Mouse (Mus musculus) thymus, postnatal 0 days (tissue): ENCODE measurements around the gene Ghr. TPM values are rescaled to one million over a fixed set of nuclear protein-coding genes. Genes with fewer than 3 reads are reported as not detected.

Experiments used
- DNase-seq: peaks from one replicate; pipeline ENCODE4 v3.0.0-alpha.2; 2015; ENCODE audit warnings: low spot score
- polyA plus RNA-seq: library from polyadenylated mRNA; unstranded; fragments of >200 nt; fragmentation: Nextera tagmentation; extraction: Ambion mirVana; gene quantifications from 2 replicates; pipeline ENCODE4 v1.2.1, GENCODE M21; 2015

Ghr gene
- polyA plus RNA-seq, 1 experiment from 2014 or later, result 5.4 TPM

GRCm38 (mm10) chr15:3449564-3449963 lies 133.7 kb downstream of the Ghr start:
- DNase-seq, result no peak

DNA sequence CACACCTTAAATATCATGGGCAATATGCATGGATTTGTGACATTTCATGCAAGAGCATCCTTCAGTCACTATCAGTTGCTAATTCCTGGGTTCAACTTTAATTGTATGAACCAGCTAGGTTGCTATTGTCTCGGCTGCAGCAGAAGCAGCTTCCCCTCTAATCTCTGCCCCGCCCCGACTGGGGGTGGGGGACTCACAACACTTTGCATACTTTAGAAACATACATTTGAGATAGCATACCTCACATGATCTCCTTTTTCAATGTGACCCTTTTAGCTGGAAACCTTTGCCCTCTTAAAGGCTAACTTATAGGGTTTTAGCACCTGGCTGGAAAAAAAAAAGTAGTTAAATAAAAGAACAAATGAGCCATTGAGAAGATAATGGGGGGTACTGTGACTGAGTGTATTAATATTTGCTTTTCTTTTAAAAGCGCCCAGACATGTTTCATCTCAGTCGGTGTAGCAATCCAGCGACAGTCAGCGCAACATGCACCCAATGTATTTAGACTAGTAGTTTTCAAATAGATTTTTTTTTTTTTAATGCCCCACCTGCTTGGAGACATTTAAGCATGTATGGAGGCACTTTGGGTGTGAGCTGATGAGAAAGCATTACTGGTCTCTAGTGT lies 137.9 kb downstream of the Ghr start:
- DNase-seq, result no peak

DNA sequence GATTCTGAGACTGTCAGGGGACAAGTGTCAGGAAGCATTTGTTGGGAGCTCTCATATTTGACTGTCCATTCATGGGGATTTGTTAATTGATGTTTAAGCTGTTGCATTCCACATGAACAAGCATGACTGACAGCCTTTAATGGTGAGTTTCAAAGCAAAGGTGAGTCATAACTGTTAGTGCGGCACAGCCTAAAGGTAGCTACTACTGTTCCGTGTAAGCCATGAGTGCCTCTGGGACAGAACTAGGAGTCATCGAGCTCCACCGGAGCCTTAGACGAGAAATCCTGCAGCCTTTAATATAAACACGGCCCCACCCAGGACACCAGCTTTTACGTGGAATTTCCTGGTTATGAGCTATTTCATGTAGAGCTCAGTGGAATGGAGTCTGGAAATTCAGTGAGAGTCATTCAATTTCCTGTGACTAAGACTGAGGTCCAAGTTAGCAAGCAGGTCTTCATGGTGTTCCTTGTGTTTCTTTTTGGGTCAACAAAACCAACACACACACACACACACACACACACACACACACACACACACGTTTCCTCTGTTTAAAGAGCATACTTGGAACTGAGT lies 138.8 kb downstream of the Ghr start:
- DNase-seq, result no peak

- peak; percentile 33 for DNase-seq
These were observed 141.6 kb downstream of the Ghr start for GRCm38 (mm10) chr15:3441506-3442286.

DNA sequence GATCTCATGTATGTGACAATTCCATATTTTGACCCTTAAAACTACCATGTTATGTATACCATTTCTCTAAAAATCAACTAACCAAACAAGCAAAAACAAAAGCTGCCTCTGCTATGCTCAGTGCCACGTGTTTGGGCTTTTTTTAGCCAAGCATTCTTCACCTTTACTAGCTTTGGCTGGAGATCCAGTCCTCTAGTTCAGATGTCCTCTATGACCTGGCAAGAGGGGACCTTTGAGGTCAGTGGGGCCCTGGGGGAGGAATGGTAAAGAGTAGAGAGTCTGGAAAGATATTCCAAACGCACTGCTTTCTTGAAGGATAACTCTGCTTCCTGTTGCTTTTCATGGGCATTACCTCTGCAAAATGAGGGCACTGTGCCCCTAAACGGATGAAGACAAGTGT lies 145.9 kb downstream of the Ghr start:
- DNase-seq, result no peak

DNA sequence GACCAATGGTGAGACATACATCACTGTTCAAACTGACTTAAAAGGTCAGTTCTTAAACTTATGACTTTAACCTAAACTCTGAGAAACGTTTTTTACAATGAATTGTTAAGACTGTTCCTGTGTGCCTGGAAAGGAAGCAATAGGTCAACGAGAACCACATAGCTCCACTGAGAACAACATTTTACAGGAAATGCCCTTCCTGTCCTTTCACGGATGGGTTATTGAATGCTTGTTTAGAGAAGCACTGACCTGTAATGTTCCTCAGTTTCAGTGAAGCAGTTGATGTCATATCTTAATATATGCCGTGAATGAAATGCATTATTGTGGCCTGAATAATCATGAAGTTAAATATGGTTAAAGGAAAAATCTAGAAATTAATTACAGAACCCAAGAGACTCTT lies 147.7 kb downstream of the Ghr start:
- DNase-seq, result no peak

DNA sequence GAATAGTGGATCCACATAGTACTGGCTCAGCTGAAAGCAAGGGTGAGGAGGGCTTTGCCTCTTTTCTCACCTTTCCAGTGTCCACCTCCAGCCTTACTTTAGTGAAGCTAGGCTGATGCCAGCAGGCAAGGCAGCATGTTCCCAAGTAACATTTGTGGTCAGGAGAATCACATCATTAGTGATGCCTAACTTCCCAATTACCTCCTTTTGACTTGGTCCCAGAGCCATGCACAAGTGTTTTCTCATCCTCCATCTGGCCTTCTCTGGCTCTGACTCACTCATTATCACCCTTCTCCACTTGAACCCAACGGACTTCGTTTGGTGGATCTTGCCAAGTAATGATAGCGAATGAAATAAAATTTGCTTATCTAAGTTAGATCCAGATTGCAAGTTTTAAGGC lies 148.8 kb downstream of the Ghr start:
- no peak for DNase-seq

GRCm38 (mm10) chr15:3433281-3433680 lies 150.0 kb downstream of the Ghr start:
- no peak for DNase-seq

- DNase-seq, result no peak
These were observed 150.5 kb downstream of the Ghr start for GRCm38 (mm10) chr15:3432823-3433222.

DNA sequence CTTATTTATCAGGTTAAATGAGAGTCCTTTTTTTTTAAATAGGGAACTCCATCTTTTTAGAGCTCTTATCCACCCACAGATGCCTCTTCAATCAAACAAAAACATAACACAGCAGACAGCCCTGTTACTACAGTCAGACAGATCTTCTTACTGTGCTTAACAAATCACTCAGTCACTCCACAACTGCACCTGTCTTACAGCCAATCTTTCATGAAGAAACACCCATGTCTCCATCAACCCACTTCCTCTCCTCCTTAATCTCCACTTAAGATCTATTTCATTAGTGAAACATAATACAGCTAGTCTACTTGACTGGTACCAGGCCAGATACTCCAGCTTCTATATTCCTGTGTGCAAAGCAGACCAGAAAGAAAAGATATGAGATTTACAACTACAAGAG lies 153.9 kb downstream of the Ghr start:
- no peak for DNase-seq

DNA sequence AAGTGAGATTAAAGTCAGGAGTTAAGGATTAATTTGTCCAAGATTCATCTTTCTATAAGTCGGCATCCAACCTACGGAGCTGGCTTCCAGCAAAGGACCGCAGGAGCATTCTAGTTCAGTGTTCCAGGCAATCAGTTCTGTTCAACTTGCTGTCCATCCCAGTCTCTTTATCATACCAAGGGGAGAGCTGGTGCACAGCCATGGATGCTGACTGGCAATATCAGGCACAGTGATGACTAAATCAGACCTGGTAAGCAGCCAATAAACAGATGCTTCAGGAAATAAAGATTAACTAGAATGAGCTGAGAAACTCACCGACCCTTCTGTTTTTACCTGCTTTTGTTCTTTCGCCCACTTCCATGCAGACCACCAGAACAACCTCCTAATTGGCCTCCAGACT lies 154.3 kb downstream of the Ghr start:
- DNase-seq, result no peak

- DNase-seq, result no peak
These were observed 156.9 kb downstream of the Ghr start for GRCm38 (mm10) chr15:3426401-3426800.

- no peak for DNase-seq
These were observed 160.1 kb downstream of the Ghr start for GRCm38 (mm10) chr15:3423177-3423576.

DNA sequence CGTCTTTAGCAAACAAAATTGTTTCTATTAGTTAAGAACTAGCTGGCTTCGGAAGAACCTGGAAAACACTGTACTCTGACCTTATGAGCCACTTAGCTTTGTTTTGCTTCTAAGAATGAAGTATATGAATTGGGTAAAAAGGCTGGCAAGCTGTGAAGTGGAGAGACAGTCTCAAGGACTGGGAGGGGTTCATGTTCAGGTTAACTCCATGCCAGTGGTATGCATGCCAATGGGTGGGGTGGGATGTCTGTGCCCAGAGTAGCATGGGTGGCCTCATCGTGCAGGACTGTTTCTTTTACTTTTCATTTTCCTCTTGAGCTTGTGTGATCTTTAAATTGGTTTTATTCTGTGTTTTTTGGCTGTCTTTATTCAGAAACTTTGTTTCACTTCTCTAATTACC lies 165.6 kb downstream of the Ghr start:
- no peak for DNase-seq

DNA sequence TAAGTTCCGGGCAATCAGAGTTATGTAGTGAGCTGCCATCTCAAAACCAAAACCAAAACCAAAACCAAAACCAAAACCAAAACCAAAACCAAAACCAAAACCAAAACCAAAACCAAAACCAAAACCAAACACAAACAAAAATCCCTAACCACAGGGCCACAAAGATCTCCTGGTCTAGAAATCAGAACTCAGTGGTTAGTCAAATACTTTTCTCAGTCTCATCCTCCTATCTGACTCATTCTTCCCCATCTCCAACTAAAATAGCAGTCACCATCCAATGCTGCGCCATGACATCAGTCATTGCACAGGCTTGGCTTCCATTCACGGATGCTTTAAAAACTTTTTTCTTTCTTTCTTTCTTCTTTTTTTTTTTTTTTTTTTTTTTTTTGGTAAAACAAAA lies 170.2 kb downstream of the Ghr start:
- DNase-seq, result no peak

- no peak for DNase-seq
These were observed 174.8 kb downstream of the Ghr start for GRCm38 (mm10) chr15:3408478-3408877.

- no peak for DNase-seq
These were observed 184.1 kb downstream of the Ghr start for GRCm38 (mm10) chr15:3399196-3399595.

DNA sequence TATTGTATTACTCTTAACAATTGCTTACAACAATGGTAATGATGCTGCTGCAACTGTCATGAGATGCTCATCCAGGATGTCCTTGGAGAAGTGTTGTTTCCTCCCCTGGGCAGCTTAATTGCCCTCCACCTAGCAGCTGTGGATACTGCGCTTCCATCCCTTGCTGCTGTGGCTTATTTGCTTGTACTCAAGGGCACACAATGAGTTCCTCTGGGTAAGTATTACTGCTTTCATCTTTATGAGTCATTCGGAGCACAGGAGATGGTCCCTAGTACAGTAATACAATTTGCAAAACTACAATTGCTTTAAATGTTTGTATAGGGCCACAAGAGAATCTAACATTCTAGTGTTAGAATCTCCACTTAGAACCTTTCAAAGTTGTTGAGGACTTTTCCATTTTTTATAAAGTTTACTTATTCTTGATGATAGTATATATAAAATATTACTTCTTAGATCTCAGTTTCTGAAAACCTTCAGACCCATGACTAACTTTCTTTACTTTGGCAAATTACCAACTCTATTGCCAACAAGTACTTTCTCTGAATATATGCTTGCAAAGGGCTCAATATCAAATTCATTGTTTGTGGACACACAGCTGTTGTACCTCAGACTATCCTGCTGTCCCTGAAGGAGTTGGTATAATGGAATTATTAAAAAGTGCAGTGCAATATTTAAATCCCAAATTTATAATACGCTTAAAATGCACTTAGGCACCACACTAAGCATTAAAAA lies 185.8 kb downstream of the Ghr start:
- DNase-seq, result no peak

DNA sequence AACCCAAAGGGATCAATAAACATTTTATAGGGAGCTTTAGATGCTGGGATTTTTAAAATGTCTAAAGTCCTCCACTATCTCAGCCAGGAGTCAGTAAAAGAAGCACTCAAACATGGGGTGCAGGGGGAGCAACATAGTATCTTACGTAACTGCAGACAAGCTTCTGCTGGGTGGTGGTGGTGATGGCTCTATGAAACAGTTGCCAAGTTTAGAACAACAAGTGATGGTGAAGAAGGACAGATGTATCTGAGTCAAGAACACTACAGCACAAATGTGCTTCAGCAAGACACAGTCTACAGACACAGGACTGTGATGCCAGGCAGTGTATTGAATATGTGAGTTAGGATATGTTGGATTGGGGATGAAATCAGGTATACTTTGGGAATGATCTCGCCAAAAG lies 187.1 kb downstream of the Ghr start:
- DNase-seq, result no peak

GRCm38 (mm10) chr15:3395700-3396099 lies 187.6 kb downstream of the Ghr start:
- no peak for DNase-seq

GRCm38 (mm10) chr15:3390722-3391121 lies 192.6 kb downstream of the Ghr start:
- DNase-seq, result no peak

GRCm38 (mm10) chr15:3389011-3389410 lies 194.3 kb downstream of the Ghr start:
- no peak for DNase-seq
